Mouse (Mus musculus) midbrain, embryonic 11.5 days (tissue): ENCODE data around the gene Egln1. TPM values are rescaled to one million over a fixed set of nuclear protein-coding genes. Genes with fewer than 3 reads are reported as not detected.

Experiments used
- ATAC-seq: fragments of 200-750 bp; cut with Nextera tagmentation; 2 replicates; pipeline ENCODE4 v1.8.0; 2017; ENCODE audit warnings: moderate TSS enrichment, moderate library complexity; ENCODE audit not compliant: low FRiP score
- DNase-seq: peaks from one replicate; pipeline ENCODE4 v3.0.0; 2015; ENCODE audit warnings: low spot score; ENCODE audit errors: missing footprints
- H3K27ac ChIP-seq: fragments of 300-500 bp; sonication (generic); 2 replicates; pipeline ENCODE4 v1.5.1; 2014; ENCODE audit warnings: low read depth, low read length
- H3K27me3 ChIP-seq: fragments of 300-500 bp; sonication (generic); 2 replicates; pipeline ENCODE4 v1.6.1; 2014; ENCODE audit warnings: mild to moderate bottlenecking, low read length, moderate library complexity, mixed read lengths; ENCODE audit not compliant: control insufficient read depth, insufficient read depth
- H3K36me3 ChIP-seq: fragments of 300-500 bp; sonication (generic); 2 replicates; pipeline ENCODE4 v1.6.1; 2014; ENCODE audit warnings: mild to moderate bottlenecking, low read length, moderate library complexity, mixed read lengths; ENCODE audit not compliant: control insufficient read depth, insufficient read depth
- H3K4me1 ChIP-seq: fragments of 300-500 bp; sonication (generic); 2 replicates; pipeline ENCODE4 v1.6.1; 2014; ENCODE audit warnings: low read length; ENCODE audit not compliant: control insufficient read depth, insufficient read depth
- H3K4me2 ChIP-seq: fragments of 300-500 bp; sonication (generic); 2 replicates; pipeline ENCODE4 v1.6.1; 2014; ENCODE audit warnings: mild to moderate bottlenecking, moderate library complexity
- H3K4me3 ChIP-seq: fragments of 300-500 bp; sonication (generic); 2 replicates; pipeline ENCODE4 v1.5.1; 2014; ENCODE audit warnings: low read depth, low read length
- H3K9ac ChIP-seq: fragments of 300-500 bp; sonication (generic); 2 replicates; pipeline ENCODE4 v1.6.1; 2014; ENCODE audit warnings: low read length
- H3K9me3 ChIP-seq: fragments of 300-500 bp; sonication (generic); 2 replicates; pipeline ENCODE4 v1.6.1; 2016; ENCODE audit warnings: low read length; ENCODE audit not compliant: control insufficient read depth
- WGBS: fragments of 180-500 bp; shearing (Covaris S2); extraction: QIAGEN DNeasy Blood & Tissue Kit; methylation state at CpG from one replicate; pipeline ENCODE4 v1.1.7; 2014; 5-methylcytosine and 5-hydroxymethylcytosine counted together
- polyA plus RNA-seq: library from polyadenylated mRNA; unstranded; fragments of >200 nt; fragmentation: Nextera tagmentation; extraction: Ambion mirVana; gene quantifications from 2 replicates; pipeline ENCODE4 v1.2.1, GENCODE M21; 2014

Egln1 gene
- polyA plus RNA-seq, 1 experiment from 2014 or later: 18.5 TPM

GRCm38 (mm10) chr8:124897386-124898250 is 51.5 kb downstream of the Egln1 start, which contains the start of the genes Exoc8 and Sprtn:
Exoc8 (minus strand) TSS chr8:124897705.
Sprtn (plus strand) TSS chr8:124897886.
- peak within 1 kb of the TSS; percentile 84 for H3K9ac ChIP-seq
- peaks cover 5% of the 10 kb centered on the region; the same call in 1 of the 2 replicates for H3K36me3 ChIP-seq
- ATAC-seq: peak; percentile 90
- WGBS: under 1% methylated on average over 114 of the region's 114 CpGs
- H3K4me3 ChIP-seq: peak within 1 kb of the TSS; percentile 95
- H3K27me3 ChIP-seq: no peaks in the 10 kb centered on the region
- no peaks in the 10 kb centered on the region for H3K9me3 ChIP-seq
- peak; percentile 100 for DNase-seq
- peak within 1 kb of the TSS; percentile 100 for H3K4me2 ChIP-seq
- peaks cover 18% of the 10 kb centered on the region for H3K4me1 ChIP-seq
- peak within 1 kb of the TSS; percentile 35; the same call in 1 of the 2 replicates for H3K27ac ChIP-seq

- H3K9ac ChIP-seq: peak overlapping the region; percentile 84
- H3K36me3 ChIP-seq: peaks cover 5% of the 10 kb centered on the region; the same call in 1 of the 2 replicates
- WGBS: 2% methylated on average over 60 of the region's 60 CpGs
- ATAC-seq (peak; percentile 55), DNase-seq (peak; percentile 96)
- peak overlapping the region; percentile 100 for H3K4me2 ChIP-seq
- peak overlapping the region; percentile 35; the same call in 1 of the 2 replicates for H3K27ac ChIP-seq
- peaks cover 18% of the 10 kb centered on the region for H3K4me1 ChIP-seq
- no peaks in the 10 kb centered on the region for H3K9me3 ChIP-seq
- H3K4me3 ChIP-seq: peak overlapping the region; percentile 95
- no peaks in the 10 kb centered on the region for H3K27me3 ChIP-seq
Observed at GRCm38 (mm10) chr8:124896632-124897385, 52.3 kb downstream of the Egln1 start.

DNA sequence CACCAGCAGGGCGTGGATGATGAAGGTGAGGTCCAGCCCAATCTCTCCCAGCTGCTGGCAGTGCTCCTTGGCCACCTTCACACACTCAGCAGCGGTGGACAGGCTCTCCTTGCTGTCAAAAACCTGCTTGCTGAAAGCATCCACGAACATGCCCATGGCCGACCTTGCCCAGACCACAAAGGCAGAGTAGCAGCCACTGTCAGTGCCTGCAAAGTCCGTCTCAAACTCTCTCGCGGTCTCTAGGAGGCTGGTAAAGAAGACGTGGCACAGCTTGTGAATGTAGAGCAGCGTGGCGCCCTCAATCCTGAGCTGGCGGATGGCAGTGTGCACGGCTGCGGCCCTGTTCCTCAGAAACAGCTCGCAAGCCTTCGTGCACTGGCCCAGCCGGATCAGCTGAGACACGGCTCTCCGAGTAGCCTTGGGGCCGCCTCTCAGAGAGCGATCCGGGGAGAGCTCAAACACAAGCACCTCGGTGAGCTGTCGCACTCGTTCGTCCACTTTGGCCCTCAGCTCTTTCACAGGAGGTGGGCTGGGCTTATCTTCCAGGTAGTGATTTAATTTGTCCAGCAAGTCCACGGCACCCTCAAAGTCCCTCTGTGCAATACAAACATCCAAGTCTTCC is 53.0 kb downstream of the Egln1 start:
- Histone ChIP-seq H3K9ac (no peak overlapping the region), H3K9me3 (no peaks in the 10 kb centered on the region), H3K4me3 (peak overlapping the region; percentile 95), H3K27me3 (no peaks in the 10 kb centered on the region), H3K4me1 (peaks cover 18% of the 10 kb centered on the region), H3K4me2 (peak overlapping the region; percentile 100), H3K36me3 (peaks cover 5% of the 10 kb centered on the region; the same call in 1 of the 2 replicates), H3K27ac (no peak overlapping the region)
- WGBS: 86% methylated on average over 26 of the region's 26 CpGs
- ATAC-seq: no peak
- no peak for DNase-seq

DNA sequence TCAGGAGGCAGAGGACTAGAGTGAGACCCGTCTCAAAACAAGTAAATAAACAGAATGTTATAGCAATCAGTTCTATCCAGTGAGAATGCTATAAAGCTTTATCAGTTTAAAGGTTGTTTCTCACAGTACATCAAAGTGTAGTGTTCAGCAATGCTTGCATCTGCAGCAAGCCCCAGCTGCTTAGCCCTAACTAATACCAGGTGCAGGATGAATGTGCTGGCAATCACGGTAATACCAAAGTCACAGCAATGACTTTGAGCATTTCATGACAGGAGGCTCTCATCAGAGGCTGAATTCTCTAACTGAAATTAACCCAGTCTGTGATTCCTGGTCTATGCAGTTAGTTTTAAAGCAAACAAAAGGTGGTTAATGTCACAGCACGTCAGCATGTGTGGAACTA is 56.5 kb downstream of the Egln1 start:
- peaks cover 9% of the 10 kb centered on the region; the same call in 1 of the 2 replicates for H3K4me1 ChIP-seq
- H3K4me2 ChIP-seq: no peak overlapping the region
- DNase-seq: no peak
- no peaks in the 10 kb centered on the region for H3K9me3 ChIP-seq
- no peak for ATAC-seq
- no peaks in the 10 kb centered on the region for H3K27me3 ChIP-seq
- H3K36me3 ChIP-seq: peaks cover 13% of the 10 kb centered on the region
- H3K4me3 ChIP-seq: no peak overlapping the region
- 80% methylated on average over 3 of the region's 3 CpGs for WGBS
- no peak overlapping the region for H3K27ac ChIP-seq
- H3K9ac ChIP-seq: no peak overlapping the region

DNA sequence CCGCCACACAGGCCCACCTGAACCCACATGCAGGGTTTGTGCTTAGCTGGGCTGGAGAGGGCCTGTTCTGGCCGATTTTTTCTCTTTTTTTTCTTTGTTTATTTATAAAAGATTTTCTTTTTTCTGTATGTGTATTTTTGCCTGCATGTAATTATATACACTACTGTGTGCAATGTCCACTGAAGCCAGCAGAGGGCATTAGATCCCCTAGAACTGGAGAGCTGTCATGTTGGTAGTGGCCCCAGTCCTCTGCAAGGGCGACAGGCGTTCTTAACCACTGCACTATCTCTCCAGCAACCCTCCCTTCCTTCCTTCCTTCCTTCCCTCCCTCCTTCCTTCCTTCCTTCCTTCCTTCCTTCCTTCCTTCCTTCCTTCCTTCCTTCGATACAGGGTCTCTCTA is 60.7 kb downstream of the Egln1 start:
- H3K4me3 ChIP-seq: no peak overlapping the region
- no peaks in the 10 kb centered on the region for H3K4me1 ChIP-seq
- H3K36me3 ChIP-seq: peaks cover 36% of the 10 kb centered on the region
- ATAC-seq: no peak
- no peak overlapping the region for H3K27ac ChIP-seq
- H3K9ac ChIP-seq: no peak overlapping the region
- DNase-seq: no peak
- WGBS: 93% methylated on average over 5 of the region's 5 CpGs
- H3K9me3 ChIP-seq: no peaks in the 10 kb centered on the region
- H3K4me2 ChIP-seq: no peak overlapping the region
- H3K27me3 ChIP-seq: no peaks in the 10 kb centered on the region

DNA sequence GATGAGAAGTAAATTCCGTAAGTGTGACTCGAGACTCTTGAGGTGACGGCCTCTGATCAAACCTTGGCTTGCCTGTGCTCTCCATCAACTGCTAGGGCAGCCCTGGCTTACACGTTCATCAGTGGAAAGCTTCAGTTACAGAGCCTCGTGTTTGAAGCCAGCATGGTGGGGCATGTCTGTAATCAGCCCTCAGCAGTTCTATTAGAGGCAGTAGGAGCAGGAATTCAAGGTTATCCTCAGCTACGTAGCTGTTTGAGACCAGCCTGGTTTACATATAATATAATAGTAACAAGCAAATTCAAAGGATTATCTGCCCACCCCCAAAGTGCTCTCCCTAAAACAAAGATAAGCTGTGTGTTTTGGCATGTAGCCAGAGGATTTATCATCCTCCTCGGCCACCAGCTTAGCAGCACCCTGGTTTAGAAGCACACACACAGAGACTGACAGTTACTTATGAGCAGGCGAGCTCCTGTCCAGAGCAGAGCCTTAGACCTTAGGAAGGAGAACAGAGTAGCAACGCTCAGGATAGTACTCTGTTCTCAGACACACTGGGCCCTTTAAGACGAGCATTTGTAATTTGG is 70.1 kb downstream of the Egln1 start:
- Histone ChIP-seq H3K36me3 (peaks cover 46% of the 10 kb centered on the region), H3K4me3 (no peak overlapping the region), H3K9ac (no peak overlapping the region), H3K9me3 (no peaks in the 10 kb centered on the region), H3K27ac (no peak overlapping the region), H3K4me2 (no peak overlapping the region), H3K4me1 (no peaks in the 10 kb centered on the region), H3K27me3 (no peaks in the 10 kb centered on the region)
- DNase-seq (no peak), ATAC-seq (no peak)
- WGBS: 89% methylated on average over 10 of the region's 10 CpGs

DNA sequence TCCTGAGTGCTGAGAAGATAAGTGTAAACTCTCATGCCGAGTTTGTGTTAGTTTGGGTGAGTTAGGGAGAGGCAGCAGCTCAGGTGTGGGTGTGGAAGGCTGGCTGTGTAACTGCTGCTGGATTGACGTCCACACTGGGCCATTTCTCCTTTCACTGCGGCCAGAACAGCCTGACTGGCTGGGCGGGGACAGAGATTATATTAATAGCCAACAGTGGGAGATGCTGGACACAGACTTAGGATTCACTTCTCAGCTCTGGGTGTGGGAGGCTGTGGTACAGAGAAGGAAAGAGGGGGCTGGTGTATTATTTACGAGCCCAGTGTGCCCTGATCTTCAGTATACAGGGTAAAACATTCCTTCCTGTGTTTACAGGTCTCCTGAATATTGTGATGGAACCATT is 71.0 kb downstream of the Egln1 start:
- no peak for DNase-seq
- H3K27me3 ChIP-seq: no peaks in the 10 kb centered on the region
- no peaks in the 10 kb centered on the region for H3K9me3 ChIP-seq
- no peak for ATAC-seq
- no peak overlapping the region for H3K9ac ChIP-seq
- H3K4me1 ChIP-seq: no peaks in the 10 kb centered on the region
- H3K27ac ChIP-seq: no peak overlapping the region
- WGBS: 94% methylated on average over 5 of the region's 5 CpGs
- H3K36me3 ChIP-seq: peaks cover 43% of the 10 kb centered on the region
- H3K4me2 ChIP-seq: no peak overlapping the region
- H3K4me3 ChIP-seq: no peak overlapping the region

- 93% methylated on average over 5 of the region's 5 CpGs for WGBS
- H3K4me3 ChIP-seq: no peak overlapping the region
- peaks cover 22% of the 10 kb centered on the region for H3K36me3 ChIP-seq
- no peak overlapping the region for H3K4me2 ChIP-seq
- DNase-seq (no peak), ATAC-seq (no peak)
- H3K9ac ChIP-seq: no peak overlapping the region
- no peaks in the 10 kb centered on the region for H3K9me3 ChIP-seq
- no peak overlapping the region for H3K27ac ChIP-seq
- no peaks in the 10 kb centered on the region for H3K27me3 ChIP-seq
- no peaks in the 10 kb centered on the region for H3K4me1 ChIP-seq
Observed at GRCm38 (mm10) chr8:124872690-124873089, 76.4 kb downstream of the Egln1 start.
